Mouse (Mus musculus): ENCODE data around the gene Uba52.
A peak's percentile ranks its signal among the peaks of the same experiment; 100 is the strongest.

Uba52 gene

GRCm38 (mm10) chr8:70503062-70503750, 7.4 kb downstream of the Uba52 start:
- peak in 1 of 2 experiments; percentile 59 for DNase-seq

- DNase-seq, result no peak
These were observed 8.1 kb downstream of the Uba52 start for GRCm38 (mm10) chr8:70502540-70502939.

- DNase-seq, result no peak
These were observed 8.6 kb downstream of the Uba52 start for GRCm38 (mm10) chr8:70501820-70502529.

GRCm38 (mm10) chr8:70500386-70501301, 10.0 kb downstream of the Uba52 start:
- no peak for DNase-seq

GRCm38 (mm10) chr8:70495771-70496062, 14.9 kb downstream of the Uba52 start:
- DNase-seq, result no peak

GRCm38 (mm10) chr8:70495001-70495770, 15.4 kb downstream of the Uba52 start:
- DNase-seq, result no peak

- DNase-seq, result no peak
These were observed 16.1 kb downstream of the Uba52 start for GRCm38 (mm10) chr8:70494416-70494945.

GRCm38 (mm10) chr8:70493692-70494415, 16.7 kb downstream of the Uba52 start:
- DNase-seq, result no peak

GRCm38 (mm10) chr8:70492664-70493640, 17.6 kb downstream of the Uba52 start, which contains the start of gene Crlf1:
Gene Crlf1, plus strand, starts transcription at chr8:70493158.
- DNase-seq, result no peak

GRCm38 (mm10) chr8:70490880-70491495, 19.6 kb downstream of the Uba52 start:
- no peak for DNase-seq

GRCm38 (mm10) chr8:70490061-70490879, 20.3 kb downstream of the Uba52 start:
- no peak for DNase-seq

- no peak for DNase-seq
These were observed 21.0 kb downstream of the Uba52 start for GRCm38 (mm10) chr8:70489576-70489975.

- no peak for DNase-seq
These were observed 21.6 kb downstream of the Uba52 start for GRCm38 (mm10) chr8:70488931-70489470.

GRCm38 (mm10) chr8:70487993-70488796, 22.4 kb downstream of the Uba52 start:
- DNase-seq, result no peak

- DNase-seq, result no peak
These were observed 23.6 kb downstream of the Uba52 start, which contains the start of gene Tmem59l for GRCm38 (mm10) chr8:70486941-70487520. Gene Tmem59l, minus strand, starts transcription at chr8:70487358.

- DNase-seq, result no peak
These were observed 24.4 kb downstream of the Uba52 start for GRCm38 (mm10) chr8:70486191-70486681.

GRCm38 (mm10) chr8:70482943-70483342, 27.7 kb downstream of the Uba52 start:
- no peak for DNase-seq

Measured in spleen, adult 18-20 months (tissue).